Mouse (Mus musculus): ENCODE measurements around the gene Dennd1b. TPM values are rescaled to one million over a fixed set of nuclear protein-coding genes. Genes with fewer than 3 reads are reported as not detected.

Dennd1b gene
- polyA plus RNA-seq, 1 experiment: 6.1 TPM

GRCm38 (mm10) chr1:139203026-139203425 is 239.8 kb downstream of the Dennd1b start:
- H3K36me3 ChIP-seq (ENCODE audit: control insufficient read depth, insufficient read depth, low read length): no peaks in the 10 kb centered on the region
- H3K4me1 ChIP-seq (ENCODE audit: control insufficient read depth, insufficient read depth, low read length): no peaks in the 10 kb centered on the region
- DNase-seq: no peak
- TF ChIP-seq POLR2A (IDR thresholded peaks at IDR 0.05; ENCODE audit: low read depth, low read length) (no peak), CTCF (conservative IDR thresholded peaks at IDR 0.05; ENCODE audit: insufficient read depth, insufficient read length, low read depth, low read length) (no peak)
- H3K27me3 ChIP-seq (replicated peaks; ENCODE audit: control insufficient read depth, insufficient read depth, low read length): no peaks in the 10 kb centered on the region
- WGBS: 43% methylated on average over 5 of the region's 5 CpGs
- no peak overlapping the region for H3K27ac ChIP-seq (ENCODE audit: insufficient read depth, low read depth, low read length)
- H3K4me3 ChIP-seq (ENCODE audit: insufficient read depth, low read depth, low read length): no peak overlapping the region

DNA sequence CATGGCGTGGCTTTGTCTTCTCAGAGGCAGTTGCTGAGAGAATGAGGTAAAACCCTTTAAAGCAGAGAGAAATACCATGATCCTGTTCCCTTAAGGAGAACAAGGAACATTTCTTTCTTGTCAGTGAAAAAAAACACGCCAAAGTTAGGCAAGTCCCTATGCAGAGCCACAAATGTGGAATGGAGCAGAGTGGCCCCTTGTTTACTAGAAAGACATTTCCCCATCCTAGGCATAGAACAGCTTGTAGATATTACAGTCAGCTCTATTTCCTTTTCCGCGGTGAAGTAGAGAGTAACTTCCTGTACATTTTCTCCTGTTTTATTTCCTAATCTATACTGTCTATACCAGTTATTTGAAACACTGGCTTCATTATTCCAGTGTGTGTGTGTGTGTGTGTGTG is 243.0 kb downstream of the Dennd1b start:
- H3K27ac ChIP-seq (ENCODE audit: insufficient read depth, low read depth, low read length): no peak overlapping the region
- no peaks in the 10 kb centered on the region for H3K36me3 ChIP-seq (ENCODE audit: control insufficient read depth, insufficient read depth, low read length)
- H3K4me1 ChIP-seq (ENCODE audit: control insufficient read depth, insufficient read depth, low read length): no peaks in the 10 kb centered on the region
- no peaks in the 10 kb centered on the region for H3K27me3 ChIP-seq (replicated peaks; ENCODE audit: control insufficient read depth, insufficient read depth, low read length)
- TF ChIP-seq POLR2A (IDR thresholded peaks at IDR 0.05; ENCODE audit: low read depth, low read length): no peak
- TF ChIP-seq CTCF (conservative IDR thresholded peaks at IDR 0.05; ENCODE audit: insufficient read depth, insufficient read length, low read depth, low read length): no peak
- DNase-seq: no peak
- no peak overlapping the region for H3K4me3 ChIP-seq (ENCODE audit: insufficient read depth, low read depth, low read length)
- WGBS: 73% methylated on average over 4 of the region's 4 CpGs

DNA sequence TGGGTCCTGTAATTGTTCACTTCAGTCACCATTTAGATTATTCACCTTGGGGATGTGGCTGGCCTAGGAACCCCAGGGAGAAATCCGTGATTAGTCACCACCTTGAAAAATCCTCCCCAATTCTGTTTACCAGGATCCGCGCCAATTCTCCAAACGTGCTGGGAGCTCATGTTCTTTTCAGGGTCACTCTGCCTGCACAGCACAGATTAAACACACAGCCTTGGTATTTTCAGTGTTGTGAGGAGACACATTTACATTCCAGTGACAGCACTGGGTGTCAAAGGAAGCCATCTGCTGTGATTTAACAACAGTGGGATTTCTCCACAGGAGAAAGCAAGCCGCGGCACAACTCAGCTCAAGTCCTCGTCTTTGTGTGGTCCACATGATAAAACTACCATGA is 246.6 kb downstream of the Dennd1b start:
- Histone ChIP-seq H3K4me3 (ENCODE audit: insufficient read depth, low read depth, low read length) (no peak overlapping the region), H3K4me1 (ENCODE audit: control insufficient read depth, insufficient read depth, low read length) (no peaks in the 10 kb centered on the region), H3K27ac (ENCODE audit: insufficient read depth, low read depth, low read length) (no peak overlapping the region), H3K36me3 (ENCODE audit: control insufficient read depth, insufficient read depth, low read length) (no peaks in the 10 kb centered on the region), H3K27me3 (replicated peaks; ENCODE audit: control insufficient read depth, insufficient read depth, low read length) (no peaks in the 10 kb centered on the region)
- TF ChIP-seq CTCF (conservative IDR thresholded peaks at IDR 0.05; ENCODE audit: insufficient read depth, insufficient read length, low read depth, low read length): no peak
- no peak for TF ChIP-seq POLR2A (IDR thresholded peaks at IDR 0.05; ENCODE audit: low read depth, low read length)
- WGBS: 22% methylated on average over 7 of the region's 7 CpGs
- DNase-seq: no peak

DNA sequence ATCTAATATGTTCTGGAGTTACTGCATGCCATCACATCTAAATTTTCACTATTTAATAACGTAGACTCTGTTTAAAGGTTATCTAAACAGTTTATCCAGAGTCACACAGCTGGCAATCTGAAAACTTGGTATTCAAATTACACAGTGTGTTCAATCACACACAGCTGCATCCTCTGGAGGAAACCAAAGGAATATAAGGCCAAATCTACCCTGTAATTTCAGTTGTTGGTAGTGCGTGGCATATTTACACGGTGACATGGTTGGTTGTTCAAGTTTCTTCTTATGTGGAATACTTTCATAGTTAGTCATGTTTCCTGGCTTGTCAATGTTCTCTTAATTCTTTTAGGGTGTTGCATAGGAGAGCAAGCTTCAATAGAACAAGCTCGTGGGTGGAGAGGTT is 247.3 kb downstream of the Dennd1b start:
- DNase-seq: no peak
- TF ChIP-seq POLR2A (IDR thresholded peaks at IDR 0.05; ENCODE audit: low read depth, low read length) (no peak), CTCF (conservative IDR thresholded peaks at IDR 0.05; ENCODE audit: insufficient read depth, insufficient read length, low read depth, low read length) (no peak)
- 48% methylated on average over 4 of the region's 4 CpGs for WGBS
- Histone ChIP-seq H3K4me3 (ENCODE audit: insufficient read depth, low read depth, low read length) (no peak overlapping the region), H3K27ac (ENCODE audit: insufficient read depth, low read depth, low read length) (no peak overlapping the region), H3K36me3 (ENCODE audit: control insufficient read depth, insufficient read depth, low read length) (no peaks in the 10 kb centered on the region), H3K4me1 (ENCODE audit: control insufficient read depth, insufficient read depth, low read length) (no peaks in the 10 kb centered on the region), H3K27me3 (replicated peaks; ENCODE audit: control insufficient read depth, insufficient read depth, low read length) (no peaks in the 10 kb centered on the region)

GRCm38 (mm10) chr1:139215311-139215710 is 252.1 kb downstream of the Dennd1b start:
- no peak overlapping the region for H3K4me3 ChIP-seq (ENCODE audit: insufficient read depth, low read depth, low read length)
- H3K27me3 ChIP-seq (replicated peaks; ENCODE audit: control insufficient read depth, insufficient read depth, low read length): no peaks in the 10 kb centered on the region
- no peak for TF ChIP-seq CTCF (conservative IDR thresholded peaks at IDR 0.05; ENCODE audit: insufficient read depth, insufficient read length, low read depth, low read length)
- TF ChIP-seq POLR2A (IDR thresholded peaks at IDR 0.05; ENCODE audit: low read depth, low read length): no peak
- H3K36me3 ChIP-seq (ENCODE audit: control insufficient read depth, insufficient read depth, low read length): no peaks in the 10 kb centered on the region
- no peaks in the 10 kb centered on the region for H3K4me1 ChIP-seq (ENCODE audit: control insufficient read depth, insufficient read depth, low read length)
- 43% methylated on average over 8 of the region's 8 CpGs for WGBS
- no peak overlapping the region for H3K27ac ChIP-seq (ENCODE audit: insufficient read depth, low read depth, low read length)
- no peak for DNase-seq

GRCm38 (mm10) chr1:139223804-139224203 is 260.6 kb downstream of the Dennd1b start:
- H3K4me3 ChIP-seq (ENCODE audit: insufficient read depth, low read depth, low read length): no peak overlapping the region
- H3K36me3 ChIP-seq (ENCODE audit: control insufficient read depth, insufficient read depth, low read length): no peaks in the 10 kb centered on the region
- no peak overlapping the region for H3K27ac ChIP-seq (ENCODE audit: insufficient read depth, low read depth, low read length)
- no peaks in the 10 kb centered on the region for H3K27me3 ChIP-seq (replicated peaks; ENCODE audit: control insufficient read depth, insufficient read depth, low read length)
- 71% methylated on average over 4 of the region's 4 CpGs for WGBS
- no peak for DNase-seq
- TF ChIP-seq CTCF (conservative IDR thresholded peaks at IDR 0.05; ENCODE audit: insufficient read depth, insufficient read length, low read depth, low read length): no peak
- TF ChIP-seq POLR2A (IDR thresholded peaks at IDR 0.05; ENCODE audit: low read depth, low read length): no peak
- no peaks in the 10 kb centered on the region for H3K4me1 ChIP-seq (ENCODE audit: control insufficient read depth, insufficient read depth, low read length)

GRCm38 (mm10) chr1:139224309-139224949 is 261.2 kb downstream of the Dennd1b start:
- 72% methylated on average over 6 of the region's 6 CpGs for WGBS
- no peak for TF ChIP-seq POLR2A (IDR thresholded peaks at IDR 0.05; ENCODE audit: low read depth, low read length)
- TF ChIP-seq CTCF (conservative IDR thresholded peaks at IDR 0.05; ENCODE audit: insufficient read depth, insufficient read length, low read depth, low read length): no peak
- Histone ChIP-seq H3K27ac (ENCODE audit: insufficient read depth, low read depth, low read length) (no peak overlapping the region), H3K27me3 (replicated peaks; ENCODE audit: control insufficient read depth, insufficient read depth, low read length) (no peaks in the 10 kb centered on the region), H3K4me1 (ENCODE audit: control insufficient read depth, insufficient read depth, low read length) (no peaks in the 10 kb centered on the region), H3K4me3 (ENCODE audit: insufficient read depth, low read depth, low read length) (no peak overlapping the region), H3K36me3 (ENCODE audit: control insufficient read depth, insufficient read depth, low read length) (no peaks in the 10 kb centered on the region)
- no peak for DNase-seq

Other genes starting within 250 kb of the Dennd1b start
- gene Lhx9, start 114.9 kb upstream of the Dennd1b start, polyA plus RNA-seq (2012; rRNA removed): not detected in 2 replicates
- 19.8 and 23.1 TPM in 2 replicates for gene 2310009B15Rik, start 106.6 kb upstream of the Dennd1b start, polyA plus RNA-seq (2012; rRNA removed)